Mouse (Mus musculus) gastrocnemius, postnatal 36 days (tissue): ENCODE results near the gene Ube4b. TPM values are rescaled to one million over a fixed set of nuclear protein-coding genes. Genes with fewer than 3 reads are reported as not detected.

ENCODE experiments used
- DNase-seq, 2 experiments: peaks; one replicate each; pipeline ENCODE4 v3.0.0; 2022
- intact Hi-C: fragments of 180-260 bp; cut with DNase I; formaldehyde crosslinking; loops from one replicate; pipeline ENCODE4 v1.15.1; 2025
- total RNA-seq, 2 experiments: library from RNA; stranded (reverse); gene quantifications; 2 replicates each; pipeline ENCODE4 v1.2.3; 2021

The Ube4b gene
- total RNA-seq, 2 experiments from 2014 or later, result 28.0 to 31.4 TPM

GRCm38 (mm10) chr4:149313558-149314253 lies 112.8 kb downstream of the Ube4b start:
- no peak for DNase-seq
- intact Hi-C loops, result no loop called here

DNA sequence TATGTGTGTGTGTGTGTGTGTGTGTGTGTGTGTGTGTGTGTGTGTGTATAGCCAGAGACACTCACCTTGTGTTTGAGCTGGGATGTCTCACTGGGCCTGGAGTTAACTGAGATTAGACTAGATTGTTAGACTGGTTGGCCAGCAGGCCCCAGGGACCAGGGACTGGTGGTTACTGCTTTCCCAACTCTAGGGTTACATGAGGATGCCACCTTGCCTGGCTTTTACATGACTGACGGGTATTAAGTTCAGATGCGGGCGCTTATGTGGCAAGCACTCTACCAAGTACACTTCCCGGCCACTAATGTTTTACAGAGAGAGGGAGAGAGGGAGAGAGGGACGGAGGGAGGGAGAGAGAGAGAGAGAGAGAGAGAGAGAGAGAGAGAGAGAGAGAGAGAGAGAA lies 114.6 kb downstream of the Ube4b start:
- DNase-seq, result no peak
- intact Hi-C loops, result no loop called here

DNA sequence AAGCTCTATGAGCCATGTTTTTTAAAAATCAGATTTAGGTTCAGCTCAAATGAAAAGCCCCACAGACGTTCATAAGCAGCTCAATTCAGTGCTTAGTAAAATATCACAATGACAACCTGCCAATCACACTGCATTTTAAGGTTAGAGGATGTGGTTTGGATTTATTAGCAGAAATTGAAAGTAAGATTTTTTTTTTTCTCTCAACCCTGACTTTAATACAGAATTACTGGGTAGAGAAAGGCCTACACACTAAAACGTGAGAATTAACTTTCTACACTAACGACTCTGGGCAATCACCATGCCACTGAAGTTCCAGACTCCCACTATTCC lies 118.1 kb downstream of the Ube4b start:
- DNase-seq, result no peak
- intact Hi-C loops, result loop anchor here (5.0 kb wide), 1 partner anchor 36 kb away; no protein-coding TSS in a partner anchor

- intact Hi-C loops, result loop anchor here (5.0 kb wide), 1 partner anchor 36 kb away; no protein-coding TSS in a partner anchor
Observed at GRCm38 (mm10) chr4:149307596-149308490, 118.7 kb downstream of the Ube4b start, which contains the start of gene Kif1b. TSS of gene Kif1b (minus strand) at chr4:149307693.

GRCm38 (mm10) chr4:149306712-149307595 lies 119.6 kb downstream of the Ube4b start:
- intact Hi-C loops, result loop anchor here (5.0 kb wide), 1 partner anchor 35 kb away; no protein-coding TSS in a partner anchor
- peak; percentile 66 to 78 for DNase-seq

More at GRCm38 (mm10) chr4:149307596-149308490, 118.7 kb downstream of the Ube4b start, which contains the start of gene Kif1b:
- DNase-seq, result peak; percentile 97 to 99

DNA sequence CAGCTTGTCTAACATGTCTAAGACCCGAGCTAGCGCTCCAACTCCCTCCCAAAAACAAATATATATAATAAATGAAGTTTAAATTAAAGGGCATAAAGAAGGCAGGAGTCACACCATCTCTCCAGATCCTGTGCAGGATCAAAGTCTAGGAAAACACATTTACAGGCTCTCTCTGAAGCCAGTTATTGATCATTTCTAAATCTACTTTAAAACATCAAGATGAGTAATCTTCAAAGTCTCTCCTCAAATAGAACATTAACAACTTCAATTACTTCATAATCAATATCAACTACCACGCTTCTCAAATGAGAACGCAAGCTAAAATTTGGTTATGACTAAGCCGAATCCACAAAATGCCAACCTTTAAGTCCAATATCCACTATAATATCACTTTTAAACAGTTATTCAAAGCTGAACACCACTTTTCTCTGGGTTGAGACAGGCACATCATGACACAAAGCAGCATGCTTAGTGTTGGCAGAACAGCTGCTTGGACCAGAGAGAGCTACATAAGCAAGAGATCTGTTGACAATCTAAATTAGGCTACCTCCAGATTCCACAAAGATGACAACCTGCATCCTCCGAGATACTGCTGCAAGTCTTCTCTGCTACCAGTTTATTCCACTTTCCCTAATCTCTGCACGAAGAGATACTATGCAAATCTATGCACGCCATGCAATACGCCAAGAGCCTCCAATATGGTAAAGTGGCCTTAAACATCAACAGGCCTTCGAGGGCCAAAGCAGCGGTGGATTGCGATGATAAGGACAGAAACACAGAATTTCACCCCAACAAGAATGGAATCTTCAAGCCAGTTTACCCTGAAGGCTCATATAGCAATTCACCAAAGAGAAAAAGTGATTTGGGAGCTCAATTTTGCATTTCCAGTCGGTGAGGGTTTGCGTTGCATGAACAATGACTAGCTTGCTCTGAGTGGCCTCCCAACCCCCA lies 120.5 kb downstream of the Ube4b start:
- intact Hi-C loops, result loop anchor here (5.0 kb wide), 1 partner anchor 34 kb away; no protein-coding TSS in a partner anchor
- DNase-seq, result peak in 1 of 2 experiments; percentile 19

DNA sequence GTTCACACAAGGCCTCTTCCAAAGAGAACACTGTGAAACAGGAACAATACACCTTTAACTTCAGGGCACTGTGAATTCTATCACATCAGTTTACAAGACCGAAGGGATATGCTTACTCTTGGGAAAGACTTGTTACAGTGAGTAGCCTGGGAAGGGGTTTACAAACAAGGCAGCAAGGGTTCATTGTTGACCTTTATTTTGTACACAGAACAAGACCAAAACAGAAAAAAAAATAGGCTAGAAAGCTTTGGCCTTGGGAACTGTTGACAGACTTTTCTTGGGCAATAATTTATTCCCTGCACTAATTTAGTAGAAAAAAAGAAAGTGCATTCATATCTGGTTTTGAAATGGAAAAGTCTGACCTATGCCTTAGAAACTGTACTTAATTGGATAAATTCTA lies 122.1 kb downstream of the Ube4b start:
- intact Hi-C loops, result no loop called here
- DNase-seq, result no peak

GRCm38 (mm10) chr4:149303502-149303901 lies 123.0 kb downstream of the Ube4b start:
- intact Hi-C loops, result no loop called here
- no peak for DNase-seq

GRCm38 (mm10) chr4:149302751-149303150 lies 123.8 kb downstream of the Ube4b start:
- intact Hi-C loops, result no loop called here
- DNase-seq, result no peak

- intact Hi-C loops, result no loop called here
- DNase-seq, result no peak
Observed at GRCm38 (mm10) chr4:149302136-149302535, 124.4 kb downstream of the Ube4b start.

DNA sequence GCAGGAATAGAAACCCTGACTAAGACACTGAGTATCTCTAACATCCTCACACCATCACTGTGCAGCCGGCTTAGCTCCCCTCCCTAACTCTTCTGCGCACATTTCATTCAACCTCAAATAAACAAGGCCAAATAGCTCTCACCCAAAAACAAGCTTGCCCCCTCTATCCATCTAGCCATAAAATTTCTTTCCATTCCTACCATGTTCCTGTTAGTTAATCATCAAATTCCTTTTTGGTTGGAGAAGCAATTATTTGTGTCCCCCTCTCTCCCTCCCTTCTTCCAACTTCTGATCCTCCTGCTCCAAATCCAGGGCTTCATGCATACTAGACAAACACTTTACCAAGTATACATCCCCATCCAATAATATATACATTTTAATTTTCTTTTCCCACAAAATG lies 130.0 kb downstream of the Ube4b start:
- DNase-seq, result no peak
- intact Hi-C loops, result no loop called here

DNA sequence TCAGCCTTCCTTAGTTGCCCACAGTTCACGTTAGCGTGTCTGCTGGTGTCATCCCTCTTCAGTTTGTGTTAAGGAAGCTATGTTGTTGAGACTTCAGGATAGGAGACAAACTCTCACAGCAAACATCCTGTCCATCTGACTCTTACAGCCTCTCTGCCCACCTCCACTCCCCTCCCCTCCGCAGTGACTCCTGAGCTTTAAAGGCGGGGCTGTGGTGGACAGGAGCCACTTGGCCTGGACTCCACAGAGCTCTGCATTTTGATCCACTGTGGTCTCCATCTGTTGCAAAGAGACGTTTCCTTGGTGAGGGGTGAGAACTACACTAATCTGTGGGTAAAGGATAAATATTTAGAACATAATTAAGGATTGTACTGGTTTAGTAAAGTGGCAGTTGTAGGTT lies 133.6 kb downstream of the Ube4b start:
- intact Hi-C loops, result no loop called here
- no peak for DNase-seq

- intact Hi-C loops, result no loop called here
Observed at GRCm38 (mm10) chr4:149291061-149291460, 135.5 kb downstream of the Ube4b start.

GRCm38 (mm10) chr4:149290157-149290750 lies 136.3 kb downstream of the Ube4b start:
- DNase-seq, result no peak
- intact Hi-C loops, result no loop called here

More at GRCm38 (mm10) chr4:149291061-149291460, 135.5 kb downstream of the Ube4b start:
- DNase-seq, result no peak

GRCm38 (mm10) chr4:149286287-149287137 lies 140.0 kb downstream of the Ube4b start:
- intact Hi-C loops, result no loop called here
- DNase-seq, result no peak

DNA sequence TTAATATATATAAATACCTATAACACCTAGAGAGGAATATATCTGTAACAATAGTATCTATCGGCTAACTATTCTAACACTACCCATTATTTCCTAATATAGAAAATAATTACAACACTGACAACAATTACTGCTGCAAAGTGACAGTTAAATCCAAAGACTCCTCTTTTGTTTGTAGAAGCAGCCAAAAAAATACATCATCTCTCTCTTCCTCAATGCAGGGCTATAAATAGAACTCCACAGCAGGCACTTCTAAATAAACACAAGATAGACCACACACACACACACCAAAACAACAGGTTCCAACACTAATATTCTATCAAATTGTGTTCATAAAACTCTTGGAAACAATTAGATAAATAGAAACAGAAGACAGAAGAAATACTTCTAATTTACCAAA lies 140.9 kb downstream of the Ube4b start:
- intact Hi-C loops, result no loop called here
- no peak for DNase-seq

GRCm38 (mm10) chr4:149283018-149283417 lies 143.5 kb downstream of the Ube4b start:
- no peak for DNase-seq
- intact Hi-C loops, result no loop called here
